Mouse (Mus musculus) hindlimb bud, embryonic 11.5 days (tissue): ENCODE measurements at regions not wholly inside any gene's neighbourhood (a gene's known extent, or its start where the extent isn't known, plus 50 kb on each side); places are given as distances from the start of the nearest gene placed in this dataset.

Experiments used
- DNase-seq: peaks from one replicate; pipeline ENCODE4 v3.0.0-alpha.2; 2012; ENCODE audit warnings: low read depth, low spot score; ENCODE audit errors: extremely low spot score

DNA sequence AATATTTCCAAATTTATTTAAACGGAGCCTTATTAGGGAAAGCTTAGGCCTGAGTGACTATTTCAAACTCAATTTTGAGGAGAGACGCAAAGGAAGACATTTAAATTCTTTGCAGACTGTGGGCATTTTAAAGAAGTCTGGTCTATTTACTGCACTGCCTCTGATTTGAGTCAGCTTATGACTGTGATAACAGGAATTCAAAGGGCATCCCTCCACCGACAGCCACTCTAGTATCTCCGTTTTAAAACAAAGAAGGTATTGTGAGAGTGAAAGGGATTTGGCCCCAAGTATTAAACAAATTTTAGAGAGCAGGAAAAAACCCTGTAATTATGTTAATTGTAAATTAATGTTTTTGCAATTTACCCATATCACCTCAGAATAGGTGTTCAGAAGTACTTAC, 295.4 kb downstream of the Bcl11a start:
- no peak for DNase-seq

GRCm38 (mm10) chr11:24377530-24377929, 299.7 kb downstream of the Bcl11a start:
- DNase-seq = no peak

DNA sequence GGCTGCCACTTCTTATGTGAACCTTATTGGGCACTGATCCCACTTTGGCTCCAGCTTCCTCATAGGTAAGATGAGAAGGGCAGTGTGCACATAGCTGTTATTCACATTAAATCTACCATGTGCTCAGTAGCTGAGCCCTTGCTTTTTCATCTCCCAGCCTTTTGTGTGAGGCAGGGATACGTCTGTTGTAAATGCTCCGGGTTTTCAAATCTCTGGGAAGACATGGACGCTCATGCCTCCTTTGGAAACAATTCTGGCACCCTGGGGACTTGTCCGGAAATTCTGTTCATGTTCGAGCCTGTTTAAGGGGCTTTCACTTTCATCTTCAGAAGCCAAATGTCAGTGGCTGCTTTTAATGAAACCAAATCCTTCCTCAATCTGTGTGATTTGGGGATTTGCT, 312.7 kb downstream of the Bcl11a start:
- no peak for DNase-seq

DNA sequence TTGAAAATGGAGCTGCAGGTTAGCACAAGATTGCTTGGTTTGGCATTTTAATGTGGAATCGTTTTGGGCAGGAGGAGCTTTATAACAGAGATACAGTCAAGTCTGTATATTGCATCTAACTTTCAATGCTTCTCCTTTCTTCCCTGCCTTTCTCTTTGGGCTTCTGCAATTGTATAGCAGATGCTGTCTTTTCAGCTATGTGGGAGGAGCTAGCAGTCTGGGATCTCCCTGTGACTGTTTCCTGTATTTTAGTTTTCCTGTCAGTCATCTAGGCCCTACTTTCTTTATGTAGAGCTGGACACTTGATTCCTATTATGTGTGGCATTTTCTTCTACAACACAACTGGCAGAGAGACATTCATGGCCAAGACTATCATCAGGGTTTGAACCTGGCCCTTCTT, 313.5 kb downstream of the Bcl11a start:
- DNase-seq = no peak

- no peak for DNase-seq
Measured at GRCm38 (mm10) chr11:24395478-24395877, 317.6 kb downstream of the Bcl11a start.

- no peak for DNase-seq
Measured at GRCm38 (mm10) chr11:24396911-24397310, 319.1 kb downstream of the Bcl11a start.

DNA sequence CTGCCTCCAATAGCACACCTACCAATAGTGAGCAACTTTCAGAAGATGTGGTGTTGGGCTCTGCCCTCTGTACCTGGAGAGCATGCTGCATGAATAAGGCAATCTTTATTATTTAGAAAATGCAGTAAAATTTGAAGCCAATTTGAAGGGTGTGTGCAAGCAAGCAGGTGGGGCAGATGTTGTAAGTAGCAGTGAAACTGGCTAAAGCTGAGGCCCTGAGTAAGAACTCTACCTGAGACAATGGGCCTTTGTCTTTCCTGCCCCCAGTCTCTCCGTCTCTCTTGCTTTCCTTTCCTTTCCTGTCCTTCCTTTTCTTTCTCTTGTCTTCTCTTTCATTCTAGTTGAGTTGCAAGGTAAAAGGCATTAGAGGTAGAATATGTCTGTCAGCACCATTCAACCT, 319.9 kb downstream of the Bcl11a start:
- no peak for DNase-seq

GRCm38 (mm10) chr11:24401151-24401550, 323.3 kb downstream of the Bcl11a start:
- DNase-seq = no peak

- no peak for DNase-seq
Measured at GRCm38 (mm10) chr11:24402127-24402526, 324.3 kb downstream of the Bcl11a start.

- DNase-seq = no peak
Measured at GRCm38 (mm10) chr11:24414804-24415203, 336.9 kb downstream of the Bcl11a start.

- no peak for DNase-seq
Measured at GRCm38 (mm10) chr11:24422066-24422775, 344.4 kb downstream of the Bcl11a start.

DNA sequence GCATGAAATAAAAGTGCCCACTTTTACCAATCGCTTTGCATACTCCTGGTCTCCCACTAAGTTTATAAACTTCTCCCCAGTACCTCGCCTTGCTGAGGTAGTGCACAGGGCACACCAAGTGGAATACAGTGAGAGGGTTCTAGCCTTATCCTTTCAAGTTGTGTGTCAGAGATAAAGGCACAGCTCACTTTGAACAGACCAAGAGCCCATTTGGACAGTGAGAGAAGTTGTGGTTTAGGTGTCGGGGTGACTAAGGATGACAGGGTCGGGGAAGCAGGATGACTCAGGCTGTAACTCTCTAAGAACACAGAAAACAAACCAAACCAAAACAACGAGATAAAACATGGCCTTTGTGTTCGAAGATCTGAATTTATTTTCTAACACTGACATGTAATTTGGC, 345.4 kb downstream of the Bcl11a start:
- DNase-seq = no peak

- no peak for DNase-seq
Measured at GRCm38 (mm10) chr11:24426995-24427883, 349.4 kb downstream of the Bcl11a start.

- no peak for DNase-seq
Measured at GRCm38 (mm10) chr11:24448608-24449007, 370.8 kb downstream of the Bcl11a start.

GRCm38 (mm10) chr11:24452267-24452666, 374.4 kb downstream of the Bcl11a start:
- no peak for DNase-seq

GRCm38 (mm10) chr11:24464642-24465041, 386.8 kb downstream of the Bcl11a start:
- DNase-seq = no peak

- DNase-seq = no peak
Measured at GRCm38 (mm10) chr11:24467458-24467857, 389.6 kb downstream of the Bcl11a start.

- DNase-seq = no peak
Measured at GRCm38 (mm10) chr11:24470469-24470868, 392.6 kb downstream of the Bcl11a start.

- no peak for DNase-seq
Measured at GRCm38 (mm10) chr11:24472617-24473367, 394.9 kb downstream of the Bcl11a start.

DNA sequence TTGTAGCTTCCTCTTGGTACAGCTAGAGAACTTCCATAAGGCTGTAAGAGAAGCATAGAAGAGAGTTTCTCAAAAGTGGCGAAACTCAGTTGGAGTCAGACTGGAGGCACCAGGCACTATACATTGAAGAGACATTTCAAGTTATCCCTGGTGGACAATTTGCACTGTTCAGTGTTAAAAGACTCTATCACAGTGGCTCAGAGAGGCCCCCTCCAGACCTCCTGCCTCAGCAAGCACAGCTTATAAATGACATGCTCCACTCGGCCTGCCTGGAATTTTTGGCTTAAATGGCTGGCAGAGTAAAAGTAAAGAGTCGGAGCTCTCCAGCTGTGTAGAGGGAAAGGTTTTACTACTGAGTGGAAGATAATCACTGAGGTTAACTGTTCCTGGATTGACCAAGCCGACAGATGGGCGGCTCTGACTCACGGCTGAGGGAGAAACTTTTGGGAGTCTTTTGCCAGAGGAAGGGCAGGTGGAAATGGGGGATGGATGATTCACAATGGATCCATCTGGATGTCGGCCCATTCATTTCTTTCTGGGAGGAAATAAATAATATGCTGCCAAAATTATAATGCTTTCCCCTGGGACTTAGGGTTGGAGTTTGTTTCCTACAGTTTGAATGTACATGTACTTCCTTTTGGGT, 395.6 kb downstream of the Bcl11a start:
- no peak for DNase-seq
